Mouse (Mus musculus) naive thymus-derived CD4-positive, alpha-beta T cell, adult 2 months (primary cell): ENCODE results near the gene Mapk3.
"Not testable (repeated sequence)": the region's sequence is repeated elsewhere in the genome, so short reads cannot be mapped to it uniquely, and the experiment has no call there.

Source experiments
- DNase-seq: peaks from one replicate; pipeline ENCODE4 v3.0.0-alpha.2; 2011; ENCODE audit warnings: low read depth

Gene Mapk3

GRCm38 (mm10) chr7:126759672-126760390, 430 bp downstream of the Mapk3 start:
- peak; percentile 53 for DNase-seq

- DNase-seq, result no peak
Measured at GRCm38 (mm10) chr7:126760391-126760802, 996 bp downstream of the Mapk3 start.

GRCm38 (mm10) chr7:126760956-126761355, 1.6 kb downstream of the Mapk3 start:
- DNase-seq, result no peak

- DNase-seq, result no peak
Measured at GRCm38 (mm10) chr7:126761529-126762067, 2.2 kb downstream of the Mapk3 start.

- no peak for DNase-seq
Measured at GRCm38 (mm10) chr7:126762471-126763008, 3.1 kb downstream of the Mapk3 start.

GRCm38 (mm10) chr7:126765540-126765939, 6.1 kb downstream of the Mapk3 start:
- no peak for DNase-seq

GRCm38 (mm10) chr7:126766201-126766600, 6.8 kb downstream of the Mapk3 start, which contains the start of gene Gdpd3:
Gene Gdpd3 (plus strand): TSS chr7:126766334.
- no peak for DNase-seq

- DNase-seq, result no peak
Measured at GRCm38 (mm10) chr7:126767001-126767400, 7.6 kb downstream of the Mapk3 start.

GRCm38 (mm10) chr7:126770784-126771183, 11.4 kb downstream of the Mapk3 start:
- no peak for DNase-seq

GRCm38 (mm10) chr7:126773351-126773750, 13.9 kb downstream of the Mapk3 start:
- DNase-seq, result no peak

- peak; percentile 49 for DNase-seq
Measured at GRCm38 (mm10) chr7:126774463-126774862, 15.1 kb downstream of the Mapk3 start.

GRCm38 (mm10) chr7:126775185-126775977, 16.0 kb downstream of the Mapk3 start:
- peak; percentile 48 for DNase-seq

GRCm38 (mm10) chr7:126775978-126776234, 16.5 kb downstream of the Mapk3 start:
- no peak for DNase-seq

- peak; percentile 93 for DNase-seq
Measured at GRCm38 (mm10) chr7:126776598-126777057, 17.2 kb downstream of the Mapk3 start, which contains the start of gene Ypel3. Gene Ypel3 (plus strand): TSS chr7:126776955.

GRCm38 (mm10) chr7:126777476-126777875, 18.1 kb downstream of the Mapk3 start:
- DNase-seq, result peak; percentile 41

GRCm38 (mm10) chr7:126778147-126778546, 18.7 kb downstream of the Mapk3 start:
- no peak for DNase-seq

- not testable (repeated sequence) for DNase-seq
Measured at GRCm38 (mm10) chr7:126779101-126779500, 19.7 kb downstream of the Mapk3 start.

- DNase-seq, result peak; percentile 88
Measured at GRCm38 (mm10) chr7:126779983-126780970, 20.9 kb downstream of the Mapk3 start.

GRCm38 (mm10) chr7:126780971-126781635, 21.7 kb downstream of the Mapk3 start, which contains the start of gene Tbx6:
Gene Tbx6 (plus strand): TSS chr7:126781483.
- no peak for DNase-seq

- no peak for DNase-seq
Measured at GRCm38 (mm10) chr7:126781661-126782370, 22.4 kb downstream of the Mapk3 start.
